Mouse (Mus musculus) hindbrain, embryonic 15.5 days (tissue): ENCODE data around the gene Rhobtb1. TPM values are rescaled to one million over a fixed set of nuclear protein-coding genes. Genes with fewer than 3 reads are reported as not detected.

ENCODE experiments used
- ATAC-seq: fragments of 200-750 bp; cut with Nextera tagmentation; 2 replicates; pipeline ENCODE4 v1.8.0; 2017; ENCODE audit warnings: low read depth, moderate number of reproducible peaks, moderate TSS enrichment; ENCODE audit not compliant: low FRiP score
- H3K27ac ChIP-seq: fragments of 300-500 bp; sonication (generic); replicated peaks from 2 replicates; pipeline ENCODE4 v1.5.1; 2015; ENCODE audit warnings: mild to moderate bottlenecking, inconsistent platforms
- H3K27me3 ChIP-seq: fragments of 300-500 bp; sonication (generic); 2 replicates; pipeline ENCODE4 v1.6.1; 2015; ENCODE audit warnings: control low read depth, inconsistent platforms
- H3K36me3 ChIP-seq: fragments of 300-500 bp; sonication (generic); 2 replicates; pipeline ENCODE4 v1.6.1; 2015; ENCODE audit warnings: control low read depth, inconsistent platforms
- H3K4me1 ChIP-seq: fragments of 300-500 bp; sonication (generic); replicated peaks from 2 replicates; pipeline ENCODE4 v1.6.1; 2015; ENCODE audit warnings: control low read depth, inconsistent platforms
- H3K4me2 ChIP-seq: fragments of 300-500 bp; sonication (generic); 2 replicates; pipeline ENCODE4 v1.6.1; 2015; ENCODE audit warnings: moderate library complexity, mild to moderate bottlenecking, inconsistent platforms
- H3K4me3 ChIP-seq: fragments of 300-500 bp; sonication (generic); 2 replicates; pipeline ENCODE4 v1.5.1; 2015; ENCODE audit warnings: mild to moderate bottlenecking, inconsistent platforms
- H3K9ac ChIP-seq: fragments of 300-500 bp; sonication (generic); 2 replicates; pipeline ENCODE4 v1.6.1; 2015; ENCODE audit warnings: inconsistent platforms
- H3K9me3 ChIP-seq: fragments of 300-500 bp; sonication (generic); 2 replicates; pipeline ENCODE4 v1.6.1; 2016; ENCODE audit warnings: control low read depth, inconsistent platforms
- WGBS: fragments of 180-500 bp; shearing (Covaris S2); methylation state at CpG from one replicate; pipeline ENCODE4 v1.1.7; 2015; 5-methylcytosine and 5-hydroxymethylcytosine counted together
- polyA plus RNA-seq: library from polyadenylated mRNA; unstranded; fragments of >200 nt; fragmentation: Nextera tagmentation; extraction: Ambion mirVana; gene quantifications from 2 replicates; pipeline ENCODE4 v1.2.1, GENCODE M21; 2015

Rhobtb1 gene
- polyA plus RNA-seq, 1 experiment from 2014 or later = 18.8 TPM

DNA sequence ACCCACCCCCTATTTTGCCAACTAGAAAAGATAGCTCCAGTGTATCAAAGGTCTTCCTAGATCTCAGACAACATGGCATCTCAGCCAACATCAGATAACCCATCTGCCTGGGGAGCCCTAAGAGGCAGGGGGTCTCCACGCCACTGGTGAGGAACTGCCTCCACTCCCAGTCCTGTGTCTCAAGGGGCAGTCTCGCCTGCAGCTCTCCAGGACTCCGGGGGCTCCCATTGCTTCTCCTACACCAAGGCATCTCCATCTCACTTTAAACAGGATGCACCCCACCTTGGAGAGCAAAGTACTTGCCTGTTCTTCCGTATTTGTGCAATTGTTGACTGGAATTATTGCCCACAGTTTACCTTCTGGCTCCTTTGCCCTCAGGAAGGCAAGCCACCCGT lies 102.4 kb downstream of the Rhobtb1 start:
- Histone ChIP-seq H3K27me3 (no peaks in the 10 kb centered on the region), H3K4me2 (no peak overlapping the region), H3K9ac (no peak overlapping the region), H3K27ac (peak overlapping the region; percentile 49; the same call in 1 of the 2 replicates), H3K9me3 (no peaks in the 10 kb centered on the region), H3K4me1 (peaks cover 17% of the 10 kb centered on the region), H3K4me3 (no peak overlapping the region), H3K36me3 (no peaks in the 10 kb centered on the region)
- WGBS = 69% methylated on average over 5 of the region's 5 CpGs
- no peak for ATAC-seq

DNA sequence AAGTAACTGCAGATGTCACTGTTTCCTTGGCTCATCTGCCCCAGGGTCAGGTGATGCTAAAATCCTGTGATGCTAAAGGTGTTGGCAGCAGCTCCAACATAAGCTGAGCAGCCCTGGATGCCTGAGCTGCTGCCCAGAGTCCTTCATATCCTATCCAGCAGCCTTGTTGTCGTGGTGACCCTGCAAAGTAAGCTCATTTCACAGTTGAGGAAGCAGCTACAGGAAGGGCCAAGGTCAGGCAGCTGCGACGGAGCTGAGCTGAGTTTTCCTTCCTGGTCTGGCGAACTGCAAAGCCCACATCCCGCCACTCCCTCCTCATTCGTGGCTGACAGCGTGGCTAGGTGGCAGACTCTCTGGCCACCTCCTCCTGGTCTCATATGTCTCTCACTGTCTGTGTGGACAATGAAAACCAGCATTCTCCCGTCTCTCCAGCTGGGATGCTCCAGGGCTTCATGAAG lies 103.2 kb downstream of the Rhobtb1 start:
- Histone ChIP-seq H3K4me1 (peaks cover 17% of the 10 kb centered on the region), H3K9ac (no peak overlapping the region), H3K27me3 (no peaks in the 10 kb centered on the region), H3K4me2 (0 out of 2 replicates have a peak overlapping the region, but pooled peaks have one; percentile 1), H3K27ac (peak overlapping the region; percentile 49), H3K4me3 (no peak overlapping the region), H3K9me3 (no peaks in the 10 kb centered on the region), H3K36me3 (no peaks in the 10 kb centered on the region)
- peak; percentile 70 for ATAC-seq
- 10% methylated on average over 8 of the region's 8 CpGs for WGBS

DNA sequence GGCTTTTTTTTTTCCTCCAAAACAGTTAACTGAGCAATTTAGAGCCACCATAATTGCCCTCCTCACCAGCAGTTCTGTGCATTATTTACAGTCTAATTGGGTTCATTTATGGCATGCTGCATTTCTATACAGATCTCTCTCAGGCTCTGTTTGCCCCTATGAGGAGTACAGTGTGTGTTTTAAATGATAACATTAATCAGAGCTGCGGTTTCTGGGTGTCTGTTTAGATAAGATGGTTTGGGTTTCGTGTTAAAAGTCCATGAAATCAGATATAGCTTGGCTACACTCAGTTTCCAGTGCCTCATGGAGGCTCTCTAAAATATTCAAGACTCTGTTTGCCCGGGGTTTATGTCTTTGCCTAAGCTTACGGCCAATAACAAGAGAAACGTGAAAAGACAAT lies 104.4 kb downstream of the Rhobtb1 start:
- H3K4me1 ChIP-seq = peaks cover 17% of the 10 kb centered on the region
- no peak overlapping the region for H3K4me3 ChIP-seq
- no peak overlapping the region for H3K4me2 ChIP-seq
- H3K27me3 ChIP-seq = no peaks in the 10 kb centered on the region
- H3K9ac ChIP-seq = no peak overlapping the region
- H3K9me3 ChIP-seq = no peaks in the 10 kb centered on the region
- H3K27ac ChIP-seq = no peak overlapping the region
- H3K36me3 ChIP-seq = no peaks in the 10 kb centered on the region
- ATAC-seq = no peak
- 55% methylated on average over 5 of the region's 5 CpGs for WGBS

DNA sequence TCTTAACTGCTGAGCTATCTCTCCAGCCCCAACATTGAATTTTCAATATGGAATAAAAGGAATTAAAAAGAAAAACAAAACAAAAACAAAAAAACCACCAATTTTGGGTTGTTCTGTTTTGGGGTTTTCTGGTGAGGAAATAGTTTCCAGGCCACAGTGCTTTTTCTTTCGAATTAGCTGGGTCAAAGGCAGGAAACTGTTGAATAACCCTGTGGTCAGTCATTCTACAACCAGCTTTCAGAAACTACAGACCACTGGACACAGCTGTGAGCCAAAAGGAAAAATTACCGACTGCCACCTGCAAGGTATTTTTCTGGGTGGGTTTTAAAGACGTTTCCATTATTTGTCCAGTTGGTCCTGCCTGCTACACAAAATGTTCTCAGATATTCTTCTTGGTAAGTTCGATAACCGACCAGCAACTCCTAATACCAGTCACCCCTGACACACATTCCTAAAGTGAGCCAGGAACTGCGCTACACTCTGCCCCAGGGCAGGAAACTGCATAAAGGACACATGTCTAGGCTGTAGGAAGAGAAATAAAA lies 106.4 kb downstream of the Rhobtb1 start:
- no peak overlapping the region for H3K4me2 ChIP-seq
- WGBS = 84% methylated on average over 6 of the region's 6 CpGs
- no peak overlapping the region for H3K27ac ChIP-seq
- no peaks in the 10 kb centered on the region for H3K36me3 ChIP-seq
- no peak overlapping the region for H3K4me3 ChIP-seq
- no peaks in the 10 kb centered on the region for H3K9me3 ChIP-seq
- no peaks in the 10 kb centered on the region for H3K27me3 ChIP-seq
- no peak for ATAC-seq
- H3K9ac ChIP-seq = no peak overlapping the region
- peaks cover 17% of the 10 kb centered on the region for H3K4me1 ChIP-seq

DNA sequence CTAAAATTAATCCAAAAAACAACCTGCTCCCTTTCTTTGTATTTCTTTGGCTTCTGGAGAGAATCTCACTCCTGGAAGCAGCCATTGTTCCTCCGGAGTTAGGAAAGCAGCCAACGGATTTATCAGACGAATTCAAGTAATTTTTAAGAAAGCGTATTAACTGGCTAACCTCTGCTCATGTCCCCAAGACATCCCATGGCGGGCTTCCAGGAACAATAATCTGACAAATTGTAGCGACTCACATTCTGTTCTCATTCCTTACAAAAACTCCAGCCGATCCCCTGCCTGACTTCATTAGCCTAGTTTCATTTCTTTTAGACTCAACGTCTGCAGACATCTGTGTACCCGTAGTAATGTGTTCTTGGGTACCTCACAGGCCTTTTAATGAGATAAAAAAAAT lies 107.4 kb downstream of the Rhobtb1 start:
- H3K4me2 ChIP-seq = no peak overlapping the region
- no peaks in the 10 kb centered on the region for H3K27me3 ChIP-seq
- no peaks in the 10 kb centered on the region for H3K36me3 ChIP-seq
- 60% methylated on average over 9 of the region's 9 CpGs for WGBS
- H3K4me3 ChIP-seq = no peak overlapping the region
- no peaks in the 10 kb centered on the region for H3K9me3 ChIP-seq
- H3K4me1 ChIP-seq = peaks cover 15% of the 10 kb centered on the region
- no peak overlapping the region for H3K9ac ChIP-seq
- no peak overlapping the region for H3K27ac ChIP-seq
- no peak for ATAC-seq

DNA sequence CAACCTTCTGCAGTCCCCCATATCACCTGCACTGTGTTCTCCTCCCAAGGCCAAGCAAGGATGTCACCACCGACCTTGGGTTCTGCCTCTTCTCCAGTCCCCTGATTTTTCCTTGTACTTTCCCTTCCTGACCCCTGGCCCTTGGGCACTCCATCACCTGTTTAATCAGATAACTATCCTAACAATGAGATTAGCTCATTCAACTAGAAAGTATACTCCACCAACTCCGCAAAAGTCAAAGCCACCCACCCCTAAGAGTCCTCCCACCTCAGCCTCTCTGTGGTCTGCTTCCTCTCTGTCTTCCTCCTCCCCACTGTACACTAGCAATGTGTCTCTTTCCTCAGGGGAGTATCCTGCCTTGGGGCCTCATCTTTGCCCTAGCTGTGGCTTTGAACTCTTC lies 107.9 kb downstream of the Rhobtb1 start:
- 83% methylated on average over 2 of the region's 2 CpGs for WGBS
- Histone ChIP-seq H3K4me3 (no peak overlapping the region), H3K9ac (no peak overlapping the region), H3K9me3 (no peaks in the 10 kb centered on the region), H3K27me3 (no peaks in the 10 kb centered on the region), H3K4me2 (no peak overlapping the region), H3K4me1 (peaks cover 14% of the 10 kb centered on the region), H3K36me3 (no peaks in the 10 kb centered on the region), H3K27ac (no peak overlapping the region)
- no peak for ATAC-seq

DNA sequence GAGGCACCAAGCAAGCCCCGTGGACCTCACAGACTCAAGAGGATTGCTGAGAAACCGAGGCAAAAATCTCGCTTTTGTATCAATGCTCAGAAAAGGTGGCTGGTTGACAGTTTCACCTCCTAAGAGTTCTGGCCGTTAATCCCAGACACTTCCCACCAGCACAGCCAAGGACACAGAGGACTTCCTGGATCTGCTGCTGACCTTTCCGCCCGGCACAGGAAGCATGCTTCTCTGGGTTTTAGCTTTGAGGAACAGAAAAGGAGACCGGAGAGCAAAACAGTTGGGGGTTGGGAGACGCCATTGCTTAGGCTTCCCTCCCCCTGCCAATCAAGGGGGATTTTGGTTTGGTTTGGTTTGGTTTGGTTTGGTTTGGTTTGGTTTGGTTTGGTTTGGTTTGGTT lies 108.7 kb downstream of the Rhobtb1 start:
- H3K9me3 ChIP-seq = no peaks in the 10 kb centered on the region
- H3K4me2 ChIP-seq = no peak overlapping the region
- H3K4me3 ChIP-seq = no peak overlapping the region
- H3K27me3 ChIP-seq = no peaks in the 10 kb centered on the region
- 91% methylated on average over 8 of the region's 8 CpGs for WGBS
- ATAC-seq = no peak
- no peak overlapping the region for H3K9ac ChIP-seq
- H3K4me1 ChIP-seq = 0 out of 2 replicates have a peak, but pooled peaks cover 9% of the 10 kb centered on the region
- H3K27ac ChIP-seq = no peak overlapping the region
- no peaks in the 10 kb centered on the region for H3K36me3 ChIP-seq

DNA sequence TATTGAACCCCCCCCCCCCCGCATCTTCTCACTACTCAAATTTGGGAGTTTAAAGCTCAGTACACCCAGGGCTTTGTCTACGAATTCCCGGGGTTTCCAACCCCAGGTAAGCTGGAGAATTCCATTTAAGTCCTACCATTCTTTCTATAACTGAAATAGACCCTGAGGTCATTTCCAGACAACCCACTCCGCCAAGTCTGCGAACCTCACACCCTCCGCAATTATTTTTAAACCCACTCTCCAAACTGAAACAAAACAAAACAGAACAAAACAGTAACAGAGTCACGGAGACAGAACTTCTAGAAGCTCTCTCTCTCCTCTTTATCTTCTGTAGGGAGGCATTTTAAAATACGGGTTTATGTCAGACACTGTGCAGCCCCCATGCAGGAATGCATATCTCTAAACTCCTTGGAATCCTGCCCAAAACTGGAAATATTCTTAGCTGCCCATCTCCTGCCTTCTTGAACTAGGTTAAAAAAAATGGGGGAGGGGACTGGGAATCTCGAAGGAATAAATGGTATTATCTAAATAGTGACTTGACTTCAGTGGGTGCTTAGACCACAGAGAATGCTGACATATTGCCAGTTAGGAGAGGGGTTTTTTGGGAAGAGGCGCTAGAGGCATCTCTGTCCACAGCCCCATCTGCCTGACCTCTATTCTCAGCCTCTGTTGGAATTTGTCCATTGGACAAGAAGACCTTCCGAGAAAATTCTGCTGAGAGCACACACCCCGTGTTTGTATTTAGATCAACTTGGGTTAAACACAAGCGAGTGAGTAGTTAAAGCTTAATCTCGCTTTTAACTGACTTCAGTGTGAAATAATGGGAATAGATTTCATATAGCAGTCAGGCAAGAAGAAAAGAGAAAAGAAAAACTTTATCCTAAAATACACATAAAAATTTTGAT lies 111.9 kb downstream of the Rhobtb1 start:
- 0 out of 2 replicates have a peak, but pooled peaks cover 9% of the 10 kb centered on the region for H3K4me1 ChIP-seq
- no peak overlapping the region for H3K4me3 ChIP-seq
- 79% methylated on average over 14 of the region's 14 CpGs for WGBS
- no peaks in the 10 kb centered on the region for H3K27me3 ChIP-seq
- no peaks in the 10 kb centered on the region for H3K9me3 ChIP-seq
- H3K27ac ChIP-seq = no peak overlapping the region
- H3K9ac ChIP-seq = no peak overlapping the region
- H3K4me2 ChIP-seq = no peak overlapping the region
- ATAC-seq = no peak
- no peaks in the 10 kb centered on the region for H3K36me3 ChIP-seq

DNA sequence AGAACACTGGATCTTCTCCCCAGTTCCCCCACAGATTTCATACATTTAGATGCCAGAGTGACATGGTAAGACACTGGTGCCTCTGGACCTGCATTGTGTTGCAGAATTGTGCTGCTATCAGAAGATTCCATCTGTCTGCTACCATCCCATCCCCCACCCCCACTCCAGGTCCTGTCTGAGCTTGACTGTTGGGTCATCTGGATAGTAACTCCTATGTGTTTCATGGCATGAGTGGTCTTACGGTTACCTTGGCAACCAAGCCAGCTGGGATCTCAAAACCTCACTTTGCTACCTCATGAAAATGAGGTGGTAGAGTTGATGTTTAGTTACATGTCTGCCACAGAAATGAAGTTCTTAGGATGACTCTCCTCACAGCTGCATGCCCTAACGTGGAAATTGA lies 112.7 kb downstream of the Rhobtb1 start:
- H3K4me2 ChIP-seq = no peak overlapping the region
- no peak for ATAC-seq
- H3K36me3 ChIP-seq = no peaks in the 10 kb centered on the region
- no peak overlapping the region for H3K4me3 ChIP-seq
- H3K27ac ChIP-seq = no peak overlapping the region
- no peaks in the 10 kb centered on the region for H3K9me3 ChIP-seq
- H3K4me1 ChIP-seq = 0 out of 2 replicates have a peak, but pooled peaks cover 9% of the 10 kb centered on the region
- H3K9ac ChIP-seq = no peak overlapping the region
- WGBS = 60% methylated on average over 2 of the region's 2 CpGs
- H3K27me3 ChIP-seq = no peaks in the 10 kb centered on the region

DNA sequence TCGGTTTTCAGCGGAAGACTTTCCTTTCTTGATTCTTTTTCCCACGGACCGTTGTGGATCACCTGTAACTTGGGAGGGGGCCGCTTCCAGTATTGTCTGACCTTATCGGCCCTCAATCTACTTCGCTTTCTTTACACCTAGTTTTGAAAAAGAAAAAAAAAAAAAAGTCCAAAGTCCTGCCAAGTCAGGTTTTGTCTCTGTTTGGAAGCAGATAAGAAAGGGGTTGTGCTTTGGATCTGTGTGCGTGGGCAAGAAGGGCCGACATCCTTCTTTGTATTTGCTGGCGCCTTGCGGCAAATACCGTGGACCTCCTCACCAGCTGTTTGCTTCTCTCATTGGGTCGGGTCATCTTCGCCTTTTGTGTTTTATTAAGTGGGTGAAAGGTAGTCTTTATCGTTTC lies 114.2 kb downstream of the Rhobtb1 start:
- Histone ChIP-seq H3K4me1 (0 out of 2 replicates have a peak, but pooled peaks cover 9% of the 10 kb centered on the region), H3K4me2 (no peak overlapping the region), H3K4me3 (no peak overlapping the region), H3K36me3 (peaks cover 7% of the 10 kb centered on the region), H3K27ac (no peak overlapping the region), H3K9ac (no peak overlapping the region), H3K27me3 (no peaks in the 10 kb centered on the region), H3K9me3 (no peaks in the 10 kb centered on the region)
- WGBS = 90% methylated on average over 15 of the region's 15 CpGs
- no peak for ATAC-seq

DNA sequence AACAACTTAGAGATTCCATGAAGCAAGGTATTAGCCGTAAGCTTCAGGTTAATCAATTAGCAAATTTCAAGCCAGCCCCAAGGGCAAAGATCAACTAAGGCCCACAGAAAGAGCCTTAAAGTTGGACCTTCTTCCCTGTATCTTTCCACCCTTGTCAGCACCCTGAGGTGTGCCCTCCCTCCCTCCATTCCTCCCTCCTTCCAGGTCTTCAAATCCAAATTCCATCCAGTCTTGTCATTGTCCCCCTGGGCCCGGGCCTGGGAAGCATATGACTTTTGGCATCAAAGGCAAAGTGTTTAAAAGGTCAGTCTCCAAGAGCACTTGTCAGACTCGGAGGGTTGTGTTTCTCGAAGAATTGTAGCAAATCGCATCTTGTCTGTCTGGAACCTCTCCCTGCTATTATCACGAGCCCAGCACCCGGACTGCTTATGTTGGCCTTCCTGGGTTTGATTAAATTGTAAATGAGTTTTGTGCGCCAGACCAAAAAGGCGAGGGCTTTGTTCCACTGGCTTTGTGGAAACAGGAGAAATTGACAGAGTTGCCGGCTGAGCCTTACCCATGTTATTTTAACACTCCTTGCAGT lies 116.9 kb downstream of the Rhobtb1 start:
- Histone ChIP-seq H3K36me3 (peaks cover 13% of the 10 kb centered on the region), H3K9me3 (no peaks in the 10 kb centered on the region), H3K4me3 (no peak overlapping the region), H3K27ac (no peak overlapping the region), H3K4me2 (no peak overlapping the region), H3K9ac (no peak overlapping the region), H3K27me3 (no peaks in the 10 kb centered on the region), H3K4me1 (0 out of 2 replicates have a peak, but pooled peaks cover 6% of the 10 kb centered on the region)
- WGBS = 40% methylated on average over 10 of the region's 10 CpGs
- no peak for ATAC-seq

DNA sequence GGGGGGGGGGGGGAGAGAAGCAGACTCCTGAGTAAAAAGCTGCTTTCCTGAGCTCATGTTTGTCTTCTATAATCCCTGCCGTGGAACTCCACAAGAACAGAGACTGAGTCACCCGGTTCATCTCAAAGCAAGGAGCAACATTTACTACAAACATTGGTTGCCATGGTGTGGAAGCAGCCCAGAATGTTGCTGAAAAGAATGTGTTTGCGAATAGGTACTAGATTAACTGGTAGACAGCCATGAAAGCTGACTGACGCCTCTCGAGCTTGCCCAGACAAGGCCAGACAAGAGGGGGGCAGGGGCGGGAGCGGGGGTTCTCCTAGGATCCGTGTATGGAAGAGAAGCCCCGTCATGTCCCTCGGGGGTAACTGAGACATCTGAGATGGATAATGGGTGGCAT lies 120.2 kb downstream of the Rhobtb1 start:
- H3K27me3 ChIP-seq = no peaks in the 10 kb centered on the region
- H3K4me1 ChIP-seq = no peaks in the 10 kb centered on the region
- H3K9me3 ChIP-seq = no peaks in the 10 kb centered on the region
- no peak overlapping the region for H3K4me2 ChIP-seq
- 46% methylated on average over 10 of the region's 10 CpGs for WGBS
- H3K4me3 ChIP-seq = no peak overlapping the region
- H3K36me3 ChIP-seq = peaks cover 13% of the 10 kb centered on the region
- no peak overlapping the region for H3K27ac ChIP-seq
- ATAC-seq = no peak
- no peak overlapping the region for H3K9ac ChIP-seq
